24 mouse cellular contexts compared by ENCODE assay signal in genomic region chr4:111530537-111530936, GRCm38 (mm10).
A peak's percentile ranks its signal among the peaks of the same experiment; 100 is the strongest.
DNase-seq lines count a peak whose midpoint lies in the region; ATAC-seq lines count a peak whose summit lies in the region.
"Had no signal": no experiment of that assay in that cellular context is flagged by ENCODE, and none has a peak within 500 bp of the region (broad histone marks: within the 10 kb centered on the region; RNA-seq: fewer than 3 reads in every experiment).

No protein-coding gene starts in this region.

- no peak overlapping the region for H3K4me2 ChIP-seq in midbrain, embryonic 11.5 days
- H3K4me2 ChIP-seq in midbrain, embryonic 15.5 days, result no peak overlapping the region
- peak overlapping the region; percentile 45 for H3K4me2 ChIP-seq in liver, embryonic 12.5 days
- no peak overlapping the region for H3K4me2 ChIP-seq in stomach, embryonic 15.5 days
- no peak overlapping the region for H3K4me2 ChIP-seq in kidney, embryonic 14.5 days (replicated peaks; ENCODE audit: low read depth, low read length)
- H3K4me2 ChIP-seq: limb, embryonic 12.5 days; neural tube, embryonic 12.5 days had no signal

- WGBS in midbrain, embryonic 11.5 days, result 87% methylated on average over 2 of the region's 2 CpGs
- WGBS in midbrain, embryonic 15.5 days, result 90% methylated on average over 2 of the region's 2 CpGs
- WGBS in liver, embryonic 12.5 days (ENCODE audit: insufficient replicate concordance), result 33% methylated on average over 2 of the region's 2 CpGs
- 72% methylated on average over 2 of the region's 2 CpGs for WGBS in stomach, embryonic 15.5 days
- WGBS in kidney, embryonic 14.5 days, result 68% methylated on average over 2 of the region's 2 CpGs

- H3K9me3 ChIP-seq in midbrain, embryonic 11.5 days (ENCODE audit: control insufficient read depth, low read length), result no peaks in the 10 kb centered on the region
- H3K9me3 ChIP-seq in midbrain, embryonic 15.5 days, result no peaks in the 10 kb centered on the region
- H3K9me3 ChIP-seq in erythroblast, embryonic 14.5 days (ENCODE audit: control insufficient read depth, low read length), result no peaks in the 10 kb centered on the region
- H3K9me3 ChIP-seq in liver, embryonic 12.5 days (replicated peaks), result no peaks in the 10 kb centered on the region
- H3K9me3 ChIP-seq in stomach, embryonic 15.5 days, result no peaks in the 10 kb centered on the region
- no peaks in the 10 kb centered on the region for H3K9me3 ChIP-seq in kidney, embryonic 14.5 days (ENCODE audit: control insufficient read depth, low read length)
- H3K9me3 ChIP-seq: forebrain, embryonic 10.5 days; limb, embryonic 12.5 days; neural tube, embryonic 12.5 days had no signal

- H3K27me3 ChIP-seq in midbrain, embryonic 11.5 days (ENCODE audit: control insufficient read depth, insufficient read depth, low read length), result no peaks in the 10 kb centered on the region
- no peaks in the 10 kb centered on the region for H3K27me3 ChIP-seq in midbrain, embryonic 15.5 days (replicated peaks)
- no peaks in the 10 kb centered on the region; the same call in 1 of the 2 replicates for H3K27me3 ChIP-seq in erythroblast, embryonic 14.5 days (ENCODE audit: control insufficient read depth)
- no peaks in the 10 kb centered on the region for H3K27me3 ChIP-seq in liver, embryonic 12.5 days (replicated peaks)
- no peaks in the 10 kb centered on the region for H3K27me3 ChIP-seq in stomach, embryonic 15.5 days (replicated peaks)
- no peaks in the 10 kb centered on the region for H3K27me3 ChIP-seq in kidney, embryonic 14.5 days (ENCODE audit: control insufficient read depth, insufficient read depth, low read length)
- H3K27me3 ChIP-seq: limb, embryonic 12.5 days; megakaryocyte, embryonic 14.5 days; neural tube, embryonic 12.5 days; Patski had no signal

- no peak overlapping the region for H3K9ac ChIP-seq in midbrain, embryonic 11.5 days (ENCODE audit: low read length)
- H3K9ac ChIP-seq in midbrain, embryonic 15.5 days, result no peak overlapping the region
- 0 out of 2 replicates have a peak overlapping the region, but pooled peaks have one; percentile 22 for H3K9ac ChIP-seq in liver, embryonic 12.5 days
- H3K9ac ChIP-seq in stomach, embryonic 15.5 days, result no peak overlapping the region
- no peak overlapping the region for H3K9ac ChIP-seq in kidney, embryonic 14.5 days (ENCODE audit: low read depth, low read length)
- H3K9ac ChIP-seq: limb, embryonic 12.5 days; neural tube, embryonic 12.5 days had no signal

- peak; percentile 44 for DNase-seq in midbrain, embryonic 11.5 days (ENCODE audit: low spot score, missing footprints)
- DNase-seq in left cerebral cortex, adult 8-10 months (ENCODE audit: low spot score in 2 of 2), result no peak
- no peak for DNase-seq in layer of hippocampus, adult 9-11 months
- DNase-seq: adrenal gland, postnatal 10 days; cerebellum, adult 9-10 months; kidney, adult 2 months; kidney, postnatal 10 days; lung, adult 2 months; lung, postnatal 14 days; midbrain, embryonic 14.5 days; retina, postnatal 1 day; right cerebral cortex, postnatal 25 days; thymus, adult 18-20 months; thymus, postnatal 4 days had no signal

- no peaks in the 10 kb centered on the region for H3K4me1 ChIP-seq in midbrain, embryonic 11.5 days (ENCODE audit: control insufficient read depth, insufficient read depth, low read length)
- H3K4me1 ChIP-seq in midbrain, embryonic 15.5 days, result no peaks in the 10 kb centered on the region
- peaks cover 41% of the 10 kb centered on the region for H3K4me1 ChIP-seq in erythroblast, embryonic 14.5 days (ENCODE audit: control insufficient read depth)
- peaks cover 27% of the 10 kb centered on the region for H3K4me1 ChIP-seq in liver, embryonic 12.5 days
- H3K4me1 ChIP-seq in stomach, embryonic 15.5 days, result no peaks in the 10 kb centered on the region
- no peaks in the 10 kb centered on the region for H3K4me1 ChIP-seq in kidney, embryonic 14.5 days (ENCODE audit: control insufficient read depth, insufficient read depth, low read length)
- H3K4me1 ChIP-seq: forebrain, embryonic 10.5 days; limb, embryonic 12.5 days; megakaryocyte, embryonic 14.5 days; neural tube, embryonic 12.5 days had no signal

- no peak for ATAC-seq in midbrain, embryonic 11.5 days (ENCODE audit: low FRiP score)
- no peak for ATAC-seq in midbrain, embryonic 15.5 days (replicated peaks)
- ATAC-seq in liver, embryonic 12.5 days, result peak; percentile 99
- peak; percentile 86 for ATAC-seq in stomach, embryonic 15.5 days (ENCODE audit: insufficient read depth, low FRiP score, low read depth)
- no peak for ATAC-seq in kidney, embryonic 14.5 days (ENCODE audit: low FRiP score, low TSS enrichment)
- ATAC-seq: Patski had no signal

- no peak overlapping the region for H3K4me3 ChIP-seq in midbrain, embryonic 11.5 days (ENCODE audit: low read depth, low read length)
- H3K4me3 ChIP-seq in midbrain, embryonic 15.5 days, result no peak overlapping the region
- H3K4me3 ChIP-seq in erythroblast, embryonic 14.5 days (replicated peaks), result peak overlapping the region; percentile 36
- H3K4me3 ChIP-seq in liver, embryonic 12.5 days, result no peak overlapping the region
- H3K4me3 ChIP-seq in stomach, embryonic 15.5 days (replicated peaks), result no peak overlapping the region
- H3K4me3 ChIP-seq in kidney, embryonic 14.5 days (ENCODE audit: low read length), result no peak overlapping the region
- H3K4me3 ChIP-seq: forebrain, embryonic 10.5 days; limb, embryonic 12.5 days; megakaryocyte, embryonic 14.5 days; neural tube, embryonic 12.5 days had no signal

- H3K36me3 ChIP-seq in midbrain, embryonic 11.5 days (ENCODE audit: control insufficient read depth, insufficient read depth, low read length), result no peaks in the 10 kb centered on the region
- H3K36me3 ChIP-seq in midbrain, embryonic 15.5 days (replicated peaks), result no peaks in the 10 kb centered on the region
- H3K36me3 ChIP-seq in erythroblast, embryonic 14.5 days (ENCODE audit: control insufficient read depth), result no peaks in the 10 kb centered on the region
- H3K36me3 ChIP-seq in liver, embryonic 12.5 days, result no peaks in the 10 kb centered on the region
- no peaks in the 10 kb centered on the region for H3K36me3 ChIP-seq in stomach, embryonic 15.5 days
- H3K36me3 ChIP-seq in kidney, embryonic 14.5 days (ENCODE audit: control insufficient read depth, insufficient read depth, low read length), result no peaks in the 10 kb centered on the region
- H3K36me3 ChIP-seq: forebrain, embryonic 10.5 days; limb, embryonic 12.5 days; neural tube, embryonic 12.5 days had no signal

- H3K27ac ChIP-seq in midbrain, embryonic 11.5 days (ENCODE audit: low read depth, low read length), result no peak overlapping the region
- no peak overlapping the region for H3K27ac ChIP-seq in midbrain, embryonic 15.5 days
- H3K27ac ChIP-seq in liver, embryonic 12.5 days, result peak overlapping the region; percentile 72; the same call in 1 of the 2 replicates
- H3K27ac ChIP-seq in stomach, embryonic 15.5 days, result no peak overlapping the region
- H3K27ac ChIP-seq in kidney, embryonic 14.5 days (ENCODE audit: low read depth, low read length), result no peak overlapping the region
- H3K27ac ChIP-seq: forebrain, embryonic 10.5 days; limb, embryonic 12.5 days; neural tube, embryonic 12.5 days had no signal

Comparison
In these comparisons a context has a peak if more than half of its experiments do, and no peak if none do; other contexts are left out.
1. ATAC-seq: peak in liver, embryonic 12.5 days (single experiment) and stomach, embryonic 15.5 days (single experiment); none in midbrain, embryonic 11.5 days (single experiment), midbrain, embryonic 15.5 days (single experiment) and kidney, embryonic 14.5 days (single experiment).